Mouse (Mus musculus) G1E-ER4 (cell line): ENCODE data around the gene Terf2. TPM values are rescaled to one million over a fixed set of nuclear protein-coding genes. Genes with fewer than 3 reads are reported as not detected.

Experiments used
- GATA1 ChIP-seq: IDR thresholded peaks from one replicate; pipeline ENCODE4 v1.8.0; 2012; ENCODE audit warnings: low read length, inconsistent platforms
- polyA plus RNA-seq: library from polyadenylated mRNA; stranded (reverse); fragments of >175 nt; gene quantifications from 2 replicates; pipeline ENCODE4 v1.2.3, GENCODE M21; 2012

Terf2 gene
- polyA plus RNA-seq, 1 experiment: 26.6 TPM

GRCm38 (mm10) chr8:107120806-107121205 lies 24.5 kb upstream of the Terf2 start:
- TF ChIP-seq GATA1: no peak

GRCm38 (mm10) chr8:107119412-107119811 lies 23.1 kb upstream of the Terf2 start:
- no peak for TF ChIP-seq GATA1

GRCm38 (mm10) chr8:107118803-107119233 lies 22.5 kb upstream of the Terf2 start:
- no peak for TF ChIP-seq GATA1

- no peak for TF ChIP-seq GATA1
Observed at GRCm38 (mm10) chr8:107117019-107117418, 20.7 kb upstream of the Terf2 start.

DNA sequence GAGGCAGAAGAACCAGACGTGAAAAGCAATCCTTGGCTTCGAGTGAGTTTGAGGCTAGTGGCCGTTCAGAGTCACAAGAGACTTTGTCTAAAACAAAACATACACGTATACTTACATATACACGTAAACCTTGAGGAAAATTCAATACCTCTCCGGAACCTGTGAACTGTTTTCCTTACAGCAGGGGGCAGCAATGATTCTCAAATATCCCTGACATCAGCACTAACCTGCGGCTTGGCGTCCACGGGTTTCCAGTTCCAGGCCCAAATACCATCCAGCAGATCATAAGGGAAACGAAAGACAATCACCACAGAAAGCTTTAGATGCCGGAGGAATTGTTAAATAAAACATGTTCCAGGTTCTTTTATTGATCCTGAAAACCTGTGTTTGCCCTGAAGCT lies 19.7 kb upstream of the Terf2 start:
- TF ChIP-seq GATA1: no peak

GRCm38 (mm10) chr8:107115008-107115320 lies 18.6 kb upstream of the Terf2 start:
- TF ChIP-seq GATA1: no peak

DNA sequence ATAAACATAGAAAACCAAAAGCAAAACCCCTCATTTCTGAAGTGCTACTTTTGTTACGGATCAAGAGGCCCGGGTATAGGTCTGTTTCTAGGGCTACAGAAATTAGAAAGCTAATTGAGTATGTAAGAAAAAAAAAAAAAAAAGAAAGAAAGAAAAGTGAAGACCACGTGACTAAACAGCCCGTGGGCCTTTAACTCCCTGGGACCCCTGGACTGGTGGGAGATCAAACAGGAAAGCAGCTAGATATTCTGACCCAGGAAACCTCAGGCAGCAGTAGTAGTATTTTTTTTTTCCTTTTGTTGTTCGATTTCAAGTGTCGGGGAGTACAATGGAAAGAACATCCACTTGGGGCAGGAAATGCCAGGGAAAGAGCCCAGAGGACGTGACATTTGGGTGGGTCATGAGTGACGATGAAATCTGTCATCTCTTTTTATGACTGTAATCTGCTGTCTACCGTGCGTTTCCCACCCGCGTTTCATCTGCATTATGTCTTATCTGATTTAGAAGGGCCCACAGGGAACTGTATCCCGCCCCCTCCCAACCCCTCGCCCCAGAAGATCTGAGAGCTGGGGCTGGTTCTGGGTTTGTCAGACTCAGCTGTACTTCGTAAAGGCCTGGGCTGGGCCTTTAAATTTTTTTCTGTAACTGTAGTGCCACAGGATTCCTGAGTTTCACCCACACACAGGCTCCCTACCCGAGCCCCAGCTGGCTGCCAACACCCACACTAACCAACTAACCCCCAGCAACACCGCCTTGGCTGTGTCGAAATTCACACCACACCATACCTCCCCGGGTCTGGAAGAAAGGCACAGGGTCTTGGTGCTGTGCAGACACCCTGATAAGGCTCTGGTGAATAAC lies 18.0 kb upstream of the Terf2 start:
- no peak for TF ChIP-seq GATA1

GRCm38 (mm10) chr8:107113209-107113608 lies 16.9 kb upstream of the Terf2 start:
- no peak for TF ChIP-seq GATA1

DNA sequence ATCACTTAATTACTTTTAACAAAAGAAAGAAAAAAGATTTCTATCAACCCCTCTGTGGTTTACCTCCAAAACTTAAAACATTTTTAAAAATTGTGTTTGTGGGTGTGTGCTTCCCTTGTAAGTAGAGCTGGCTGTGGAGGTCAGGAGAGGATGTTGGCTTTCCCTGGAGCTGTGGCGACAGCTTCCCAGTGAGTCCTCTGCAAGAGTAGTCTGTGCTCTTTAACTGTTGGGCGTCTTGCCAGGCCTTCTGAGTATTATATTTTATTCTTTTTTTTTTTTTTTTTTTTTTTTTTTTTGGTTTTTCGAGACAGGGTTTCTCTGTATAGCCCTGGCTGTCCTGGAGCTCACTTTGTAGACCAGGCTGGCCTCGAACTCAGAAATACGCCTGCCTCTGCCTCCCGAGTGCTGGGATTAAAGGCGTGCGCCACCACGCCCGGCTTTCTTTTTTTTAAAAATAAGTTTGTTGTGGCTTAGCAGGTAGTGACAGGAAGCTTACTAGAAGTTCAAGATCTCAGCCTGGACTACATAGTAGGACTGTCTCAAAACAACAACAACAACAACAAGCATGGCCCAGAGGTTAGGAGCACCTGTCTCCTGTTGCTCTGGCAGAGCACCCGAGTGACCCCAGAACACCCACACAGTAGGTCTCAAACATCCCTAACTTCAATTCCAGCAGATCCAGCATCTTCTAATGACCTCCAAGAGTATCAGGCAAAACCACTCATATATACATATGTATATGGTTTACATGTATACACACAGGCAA lies 15.2 kb upstream of the Terf2 start:
- TF ChIP-seq GATA1: no peak

DNA sequence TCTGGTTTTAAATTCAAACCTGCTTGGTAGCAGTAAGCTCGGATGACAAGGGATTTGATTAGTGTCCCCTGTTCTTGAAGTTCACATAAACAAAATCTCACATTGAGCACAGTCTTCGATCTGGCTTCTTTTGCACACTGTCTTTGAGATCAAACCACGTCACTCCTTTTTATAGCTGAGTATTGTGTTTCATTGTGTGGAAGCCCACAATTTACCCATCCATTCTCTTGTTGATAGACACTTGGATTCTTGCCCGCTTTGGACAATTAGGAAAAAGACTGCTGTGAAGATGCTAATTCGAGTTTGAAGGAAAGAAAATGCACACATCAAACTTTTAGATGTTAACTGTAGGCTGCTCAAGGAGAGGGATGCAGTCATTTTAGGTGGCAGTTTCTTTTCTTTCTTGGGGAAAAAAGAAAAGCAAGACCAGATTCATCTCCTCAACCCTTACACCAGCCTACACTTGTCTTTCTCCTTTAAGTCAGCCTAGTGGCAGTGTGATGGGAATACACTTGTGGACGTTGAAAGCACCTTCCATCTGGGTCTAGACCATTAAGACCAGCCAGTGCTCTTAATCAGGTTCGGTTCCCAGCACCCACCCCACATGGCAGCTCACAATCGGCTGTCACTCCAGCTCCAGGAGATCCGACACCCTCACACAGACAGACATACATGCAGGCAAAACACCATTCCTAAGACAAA lies 14.4 kb upstream of the Terf2 start:
- TF ChIP-seq GATA1: peak; percentile 8

DNA sequence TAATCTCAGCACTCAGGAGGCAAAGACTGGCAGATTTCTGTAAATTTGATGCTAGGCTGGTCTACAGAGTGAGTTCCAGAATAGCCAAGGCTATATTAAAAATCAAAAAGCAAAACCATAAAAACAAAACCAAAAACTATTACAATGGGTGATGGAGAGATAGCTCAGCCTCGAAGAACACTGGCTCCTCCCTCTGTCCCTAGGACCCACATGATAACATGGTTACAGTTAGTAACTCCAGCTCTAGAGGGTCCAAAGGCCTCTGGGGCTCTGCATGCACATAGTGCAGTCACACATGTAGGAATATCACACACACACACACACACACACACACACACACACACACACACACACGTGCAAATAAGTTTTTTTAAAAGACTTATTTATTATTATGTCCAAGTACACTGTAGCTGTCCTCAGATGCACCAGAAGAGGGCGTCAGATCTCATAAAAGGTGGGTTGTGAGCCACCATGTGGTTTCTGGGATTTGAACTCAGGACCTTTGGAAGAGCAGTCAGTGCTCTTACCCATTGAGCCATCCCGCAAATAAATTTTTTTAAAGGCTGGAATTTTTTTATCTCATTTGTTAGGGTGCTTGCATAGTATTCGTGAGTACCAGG lies 13.6 kb upstream of the Terf2 start:
- no peak for TF ChIP-seq GATA1

DNA sequence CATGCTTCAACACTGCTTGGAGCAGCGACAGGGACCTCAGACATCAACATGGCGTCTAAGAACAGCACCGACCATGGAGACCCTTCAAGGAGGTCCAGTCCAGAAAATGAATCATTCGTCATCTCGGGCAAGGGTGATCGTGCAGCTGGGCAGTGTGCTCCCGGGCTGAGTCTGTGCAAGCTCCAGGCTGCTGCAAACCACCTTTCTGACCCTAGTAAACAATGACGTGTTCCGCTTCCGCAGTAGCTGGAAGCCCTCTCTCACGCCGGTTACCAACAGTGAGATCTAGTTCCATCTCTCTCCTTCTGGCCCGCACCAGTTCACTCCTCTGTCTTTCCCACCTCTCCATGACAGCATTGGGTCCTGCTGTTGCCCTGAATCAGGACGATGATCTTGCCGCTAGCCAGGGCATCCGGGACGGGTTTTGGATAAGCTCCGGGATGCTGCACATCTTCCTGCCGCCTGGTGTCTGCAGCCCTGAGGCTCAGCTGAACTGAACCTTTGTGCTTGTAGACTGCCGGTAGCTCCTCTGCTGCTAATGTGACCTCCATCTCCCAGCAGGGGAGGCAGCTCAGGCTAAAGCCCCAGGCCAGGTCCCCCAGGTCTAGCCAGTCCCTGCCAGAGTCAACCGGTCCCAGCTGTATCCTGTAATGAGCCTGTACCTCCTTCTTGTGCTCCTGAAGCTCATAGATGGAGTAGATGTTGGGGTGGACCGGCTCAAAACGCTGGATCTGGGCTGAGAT lies 12.8 kb upstream of the Terf2 start:
- TF ChIP-seq GATA1: no peak

- TF ChIP-seq GATA1: no peak
Observed at GRCm38 (mm10) chr8:107104547-107104946, 8.2 kb upstream of the Terf2 start.

- TF ChIP-seq GATA1: no peak
Observed at GRCm38 (mm10) chr8:107100635-107101034, 4.3 kb upstream of the Terf2 start.
